8 mouse cellular contexts compared by ENCODE assay signal in the genomic region with DNA sequence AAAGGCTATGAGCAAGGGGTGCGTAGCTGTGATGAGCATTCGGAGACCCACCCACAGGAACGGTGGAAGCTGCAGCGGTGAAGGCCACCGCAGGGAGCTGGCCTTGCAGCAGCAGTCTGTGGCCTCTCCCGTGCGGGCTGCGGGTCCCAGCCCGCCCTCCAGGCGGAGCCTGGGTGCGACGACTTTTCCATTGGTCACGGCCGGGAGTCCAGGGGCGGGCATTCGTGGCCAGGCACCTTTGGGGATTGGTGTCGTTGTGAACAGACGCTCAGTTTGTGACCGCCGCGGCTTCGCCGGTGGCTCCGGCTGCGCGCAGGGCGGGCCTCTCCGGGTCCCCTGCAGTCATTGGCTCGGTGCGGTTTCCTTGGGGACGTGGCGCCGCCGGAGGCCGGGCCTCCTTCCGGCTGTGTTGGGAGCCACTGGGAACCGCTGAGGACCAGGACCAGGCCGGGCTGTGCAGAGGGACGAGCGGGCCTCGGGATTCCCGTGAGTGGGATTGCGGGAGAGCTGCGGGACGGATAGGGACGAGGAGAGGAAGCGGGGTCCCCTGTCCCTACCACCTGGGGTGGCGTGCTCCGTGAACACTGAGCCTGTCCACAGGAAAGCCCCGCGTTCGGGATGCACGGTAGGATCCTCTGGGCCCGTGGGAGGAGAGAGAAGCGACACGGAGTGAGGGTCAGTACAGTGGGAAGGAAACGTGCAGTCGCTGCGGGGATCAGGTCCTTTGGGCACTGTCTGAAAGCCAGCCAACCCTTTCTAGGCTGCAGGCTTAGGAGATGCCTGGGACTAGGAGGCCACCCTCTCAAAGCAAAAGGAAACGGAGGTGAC. TPM values are rescaled to one million over a fixed set of nuclear protein-coding genes. Genes with fewer than 3 reads are reported as not detected.
A peak's percentile ranks its signal among the peaks of the same experiment; 100 is the strongest.
DNase-seq lines count a peak whose midpoint lies in the region; ATAC-seq lines count a peak whose summit lies in the region.

A gene (plus strand): TSS at position 254 of the 828 bp plus-strand sequence.

- peak; percentile 98 for ATAC-seq in inflammation-experienced regulatory T-cells, adult 6 months
- peak; percentile 99 for ATAC-seq in megakaryocyte-erythroid progenitor cell, adult 5-6 weeks (replicated peaks; ENCODE audit: low FRiP score, low TSS enrichment, poor library complexity, severe bottlenecking)

- peak; percentile 96 for DNase-seq in adipocyte (ENCODE audit: low spot score)
- DNase-seq in embryo, embryonic 10 days (ENCODE audit: low spot score) = peak; percentile 95
- DNase-seq in gastrocnemius, postnatal 14 days = peak; percentile 97
- peak; percentile 96 to 98 for DNase-seq in left cerebral cortex, postnatal 10 days (ENCODE audit: extremely low spot score in 1 of 2, low spot score in 2 of 2)
- peak; percentile 99 for DNase-seq in right cerebral cortex, postnatal 25 days
- peak; percentile 94 to 95 for DNase-seq in urinary bladder, postnatal 4 days (ENCODE audit: low spot score in 2 of 2)

- intact Hi-C loops in gastrocnemius, postnatal 14 days (cut with DNase I; ENCODE audit: low total_unique reads) = no loop called here
- intact Hi-C loops in left cerebral cortex, postnatal 10 days (cut with DNase I) = no loop called here

RNA-seq across cellular contexts. Expression of the gene that starts here (rescaled TPM):
- 1 to 10 TPM; 2.7 to 3.3 TPM for total RNA-seq in gastrocnemius, postnatal 14 days (2021)
- 10 to 100 TPM in 1 of 3 experiments, 1 to 10 TPM in 2; 6.7 to 10.7 (median 7.2) TPM for polyA plus RNA-seq in inflammation-experienced regulatory T-cells, adult 6 months (2017; shearing (Covaris generic))
- 10 to 100 TPM; 24.6 to 25.7 TPM for total RNA-seq in left cerebral cortex, postnatal 10 days (2021)
- total RNA-seq in megakaryocyte-erythroid progenitor cell, adult 5-6 weeks (2014; fragmentation: Nextera tagmentation) = 6.2 and 10.0 TPM in 2 replicates
- 1.4 and 2.3 TPM in 2 replicates for total RNA-seq in megakaryocyte-erythroid progenitor cell, adult 5-6 weeks (2017)

Comparison
In these comparisons a context has a peak if more than half of its experiments do, and no peak if none do; other contexts are left out.
1. Peak in every context shown above with its lines: DNase-seq and ATAC-seq.